Mouse (Mus musculus): ENCODE data around the gene Elf4. TPM values are rescaled to one million over a fixed set of nuclear protein-coding genes. Genes with fewer than 3 reads are reported as not detected.

The Elf4 gene
- polyA plus RNA-seq, 1 experiment from 2014 or later = 2.4 TPM

DNA sequence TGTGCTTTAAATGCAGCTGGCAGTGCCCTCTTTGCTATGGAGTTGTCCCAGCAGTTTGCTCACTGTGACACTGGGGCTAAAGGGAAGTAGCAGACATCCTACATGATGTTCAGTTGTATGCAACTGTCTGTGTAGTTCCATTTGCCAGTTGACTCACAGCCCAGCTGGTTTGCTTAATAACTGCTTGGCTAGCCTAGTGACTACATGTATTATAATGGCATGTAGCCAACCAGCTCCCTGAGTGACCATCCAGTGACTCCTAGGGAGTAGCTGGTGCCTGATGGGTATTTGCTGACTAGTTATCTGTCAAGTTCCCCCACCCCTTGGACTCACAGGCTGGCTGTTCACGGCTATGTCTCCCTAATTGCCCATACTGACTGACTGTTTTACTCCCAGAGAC, 39.3 kb downstream of the Elf4 start:
- DNase-seq (ENCODE audit: low spot score) (no peak), ATAC-seq (ENCODE audit: insufficient number of reproducible peaks, low FRiP score, low TSS enrichment, low read depth) (no peak)

DNA sequence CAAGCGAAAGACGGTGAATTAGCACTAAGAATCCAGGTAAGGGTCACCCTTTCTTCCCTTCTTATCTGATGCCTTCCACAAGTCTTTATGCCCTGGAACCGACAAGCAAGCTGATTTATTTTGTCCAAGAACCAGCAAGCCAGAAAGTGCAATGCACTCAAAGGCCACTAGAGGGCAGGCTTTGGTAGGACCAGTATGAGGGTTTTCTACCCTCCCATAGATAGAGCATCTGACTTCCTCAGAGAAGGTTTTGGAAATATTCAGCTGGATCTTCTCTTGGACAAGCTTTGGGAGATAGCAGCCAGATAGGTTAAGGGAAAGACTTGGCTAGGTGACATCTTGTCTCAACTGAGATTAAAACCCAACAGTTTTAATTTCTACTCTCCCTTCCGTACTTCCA, 39.9 kb downstream of the Elf4 start:
- H3K36me3 ChIP-seq (ENCODE audit: control insufficient read depth, insufficient read depth, low read length) = no peaks in the 10 kb centered on the region
- peak; percentile 75 for DNase-seq (ENCODE audit: low spot score)
- no peaks in the 10 kb centered on the region for H3K9me3 ChIP-seq (ENCODE audit: control insufficient read depth, low read length)
- H3K4me3 ChIP-seq (ENCODE audit: low read depth, low read length) = no peak overlapping the region
- no peak for ATAC-seq (ENCODE audit: insufficient number of reproducible peaks, low FRiP score, low TSS enrichment, low read depth)
- H3K27ac ChIP-seq (replicated peaks; ENCODE audit: low read depth, low read length) = no peak overlapping the region
- H3K4me2 ChIP-seq (ENCODE audit: low read depth, severe bottlenecking) = no peak overlapping the region
- H3K9ac ChIP-seq (ENCODE audit: low read length) = no peak overlapping the region
- H3K27me3 ChIP-seq (ENCODE audit: control insufficient read depth, insufficient read depth, low read length) = no peaks in the 10 kb centered on the region
- 38% methylated on average over 4 of the region's 4 CpGs for WGBS
- no peaks in the 10 kb centered on the region for H3K4me1 ChIP-seq (ENCODE audit: control insufficient read depth, insufficient read depth, low read length)

More for the DNA sequence above, 39.3 kb downstream of the Elf4 start:
- Histone ChIP-seq H3K9ac (ENCODE audit: low read length) (no peak overlapping the region), H3K4me3 (ENCODE audit: low read depth, low read length) (no peak overlapping the region), H3K9me3 (ENCODE audit: control insufficient read depth, low read length) (no peaks in the 10 kb centered on the region), H3K36me3 (ENCODE audit: control insufficient read depth, insufficient read depth, low read length) (no peaks in the 10 kb centered on the region), H3K27ac (replicated peaks; ENCODE audit: low read depth, low read length) (no peak overlapping the region), H3K4me2 (ENCODE audit: low read depth, severe bottlenecking) (no peak overlapping the region), H3K27me3 (ENCODE audit: control insufficient read depth, insufficient read depth, low read length) (no peaks in the 10 kb centered on the region), H3K4me1 (ENCODE audit: control insufficient read depth, insufficient read depth, low read length) (no peaks in the 10 kb centered on the region)
- WGBS = 61% methylated on average over 1 of the region's 1 CpGs

GRCm38 (mm10) chrX:48418417-48418816, 44.5 kb downstream of the Elf4 start:
- H3K4me2 ChIP-seq (ENCODE audit: low read depth, severe bottlenecking) = no peak overlapping the region

DNA sequence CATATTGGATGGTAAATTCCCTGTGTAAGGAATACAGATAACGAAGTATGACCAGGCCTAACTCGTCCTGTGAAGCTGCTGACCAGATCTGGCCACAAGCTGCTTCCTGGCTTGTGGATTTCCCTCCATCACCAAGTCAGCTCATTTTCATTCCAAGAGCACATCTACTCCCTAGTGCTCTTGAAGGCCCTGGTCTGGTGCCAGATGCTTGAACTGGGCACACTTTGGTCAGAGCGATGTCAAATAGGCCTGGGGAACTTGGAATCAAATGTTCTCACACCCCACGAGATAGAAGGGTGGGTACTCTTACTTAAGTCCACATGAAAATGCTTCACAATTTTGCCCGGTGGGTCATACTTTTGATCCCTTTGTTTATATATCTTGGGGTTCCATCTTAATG, 48.6 kb downstream of the Elf4 start:
- H3K9me3 ChIP-seq (ENCODE audit: control insufficient read depth, low read length) = no peaks in the 10 kb centered on the region
- 87% methylated on average over 5 of the region's 5 CpGs for WGBS
- H3K4me3 ChIP-seq (ENCODE audit: low read depth, low read length) = no peak overlapping the region
- H3K36me3 ChIP-seq (ENCODE audit: control insufficient read depth, insufficient read depth, low read length) = no peaks in the 10 kb centered on the region
- ATAC-seq (ENCODE audit: insufficient number of reproducible peaks, low FRiP score, low TSS enrichment, low read depth) = no peak
- H3K4me2 ChIP-seq (ENCODE audit: low read depth, severe bottlenecking) = no peak overlapping the region
- H3K27ac ChIP-seq (replicated peaks; ENCODE audit: low read depth, low read length) = no peak overlapping the region
- no peak overlapping the region for H3K9ac ChIP-seq (ENCODE audit: low read length)
- no peak for DNase-seq (ENCODE audit: low spot score)
- H3K27me3 ChIP-seq (ENCODE audit: control insufficient read depth, insufficient read depth, low read length) = peaks cover 2% of the 10 kb centered on the region; the same call in 1 of the 2 replicates
- H3K4me1 ChIP-seq (ENCODE audit: control insufficient read depth, insufficient read depth, low read length) = no peaks in the 10 kb centered on the region

More at GRCm38 (mm10) chrX:48418417-48418816, 44.5 kb downstream of the Elf4 start:
- 78% methylated on average over 2 of the region's 2 CpGs for WGBS
- Histone ChIP-seq H3K4me3 (ENCODE audit: low read depth, low read length) (no peak overlapping the region), H3K9me3 (ENCODE audit: control insufficient read depth, low read length) (no peaks in the 10 kb centered on the region), H3K4me1 (ENCODE audit: control insufficient read depth, insufficient read depth, low read length) (no peaks in the 10 kb centered on the region), H3K36me3 (ENCODE audit: control insufficient read depth, insufficient read depth, low read length) (no peaks in the 10 kb centered on the region), H3K9ac (ENCODE audit: low read length) (no peak overlapping the region), H3K27me3 (ENCODE audit: control insufficient read depth, insufficient read depth, low read length) (no peaks in the 10 kb centered on the region), H3K27ac (replicated peaks; ENCODE audit: low read depth, low read length) (no peak overlapping the region)
- DNase-seq (ENCODE audit: low spot score) (no peak), ATAC-seq (ENCODE audit: insufficient number of reproducible peaks, low FRiP score, low TSS enrichment, low read depth) (no peak)

GRCm38 (mm10) chrX:48412629-48413028, 50.3 kb downstream of the Elf4 start:
- Histone ChIP-seq H3K4me3 (ENCODE audit: low read depth, low read length) (no peak overlapping the region), H3K9ac (ENCODE audit: low read length) (no peak overlapping the region), H3K4me2 (ENCODE audit: low read depth, severe bottlenecking) (no peak overlapping the region), H3K27ac (replicated peaks; ENCODE audit: low read depth, low read length) (no peak overlapping the region), H3K36me3 (ENCODE audit: control insufficient read depth, insufficient read depth, low read length) (no peaks in the 10 kb centered on the region), H3K4me1 (ENCODE audit: control insufficient read depth, insufficient read depth, low read length) (no peaks in the 10 kb centered on the region), H3K27me3 (ENCODE audit: control insufficient read depth, insufficient read depth, low read length) (peaks cover 2% of the 10 kb centered on the region; the same call in 1 of the 2 replicates), H3K9me3 (ENCODE audit: control insufficient read depth, low read length) (no peaks in the 10 kb centered on the region)
- 83% methylated on average over 6 of the region's 6 CpGs for WGBS
- no peak for DNase-seq (ENCODE audit: low spot score)
- ATAC-seq (ENCODE audit: insufficient number of reproducible peaks, low FRiP score, low TSS enrichment, low read depth) = no peak

- DNase-seq (ENCODE audit: low spot score) (no peak), ATAC-seq (ENCODE audit: insufficient number of reproducible peaks, low FRiP score, low TSS enrichment, low read depth) (peak; percentile 29; the same call in 1 of the 2 replicates)
- Histone ChIP-seq H3K27ac (replicated peaks; ENCODE audit: low read depth, low read length) (no peak overlapping the region), H3K9ac (ENCODE audit: low read length) (no peak overlapping the region), H3K9me3 (ENCODE audit: control insufficient read depth, low read length) (no peaks in the 10 kb centered on the region), H3K4me1 (ENCODE audit: control insufficient read depth, insufficient read depth, low read length) (no peaks in the 10 kb centered on the region), H3K36me3 (ENCODE audit: control insufficient read depth, insufficient read depth, low read length) (no peaks in the 10 kb centered on the region), H3K4me2 (ENCODE audit: low read depth, severe bottlenecking) (no peak overlapping the region; the same call in 1 of the 2 replicates), H3K4me3 (ENCODE audit: low read depth, low read length) (peak overlapping the region; percentile 34; the same call in 1 of the 2 replicates), H3K27me3 (ENCODE audit: control insufficient read depth, insufficient read depth, low read length) (peaks cover 2% of the 10 kb centered on the region; the same call in 1 of the 2 replicates)
- 21% methylated on average over 7 of the region's 7 CpGs for WGBS
These were observed 52.5 kb downstream of the Elf4 start for GRCm38 (mm10) chrX:48410388-48410776.

DNA sequence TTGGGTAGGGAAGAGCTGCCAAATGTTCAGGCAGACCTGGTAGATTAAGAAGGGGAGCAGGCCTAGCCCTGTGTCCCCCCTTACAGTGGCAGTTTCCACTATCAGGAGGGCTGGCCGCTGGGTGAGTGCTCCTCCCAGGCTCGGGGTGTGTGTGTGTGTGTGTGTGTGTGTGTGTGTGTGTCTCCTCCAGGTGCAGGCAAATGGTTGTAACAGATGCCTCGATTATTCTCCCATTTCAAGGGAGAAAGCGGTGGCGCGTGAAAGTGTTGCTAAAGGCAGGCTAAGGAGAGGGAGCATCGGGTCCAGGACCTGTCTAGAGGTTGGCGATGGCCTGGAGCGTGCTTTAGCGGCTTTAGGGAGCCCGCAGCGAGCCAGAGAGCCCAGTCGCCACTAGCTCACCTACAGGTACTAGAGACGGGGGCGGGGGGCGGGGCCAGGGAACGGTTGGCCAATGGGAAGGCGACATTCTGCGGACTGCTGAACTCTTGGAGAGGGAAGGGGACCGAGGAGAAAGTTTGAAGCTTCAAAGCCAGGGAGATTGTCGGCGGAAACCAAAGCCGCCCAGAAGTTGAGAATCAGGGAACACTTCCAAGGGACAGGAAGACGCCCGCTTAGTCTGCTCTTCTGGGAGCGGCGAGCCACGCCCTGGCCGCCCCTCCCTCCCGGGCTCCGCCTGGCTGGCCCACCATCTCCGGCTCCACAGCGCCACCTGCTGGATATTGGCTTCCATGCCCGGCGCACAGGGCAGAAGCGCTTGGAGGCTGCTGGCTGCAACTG, 53.1 kb downstream of the Elf4 start:
- peak overlapping the region; percentile 39 for H3K4me2 ChIP-seq (ENCODE audit: low read depth, severe bottlenecking)
- H3K9ac ChIP-seq (ENCODE audit: low read length) = no peak overlapping the region
- WGBS = 14% methylated on average over 33 of the region's 36 CpGs
- H3K9me3 ChIP-seq (ENCODE audit: control insufficient read depth, low read length) = no peaks in the 10 kb centered on the region
- H3K27me3 ChIP-seq (ENCODE audit: control insufficient read depth, insufficient read depth, low read length) = peaks cover 2% of the 10 kb centered on the region; the same call in 1 of the 2 replicates
- peak overlapping the region; percentile 34 for H3K4me3 ChIP-seq (ENCODE audit: low read depth, low read length)
- DNase-seq (ENCODE audit: low spot score) = peak; percentile 89
- no peak overlapping the region for H3K27ac ChIP-seq (replicated peaks; ENCODE audit: low read depth, low read length)
- no peaks in the 10 kb centered on the region for H3K4me1 ChIP-seq (ENCODE audit: control insufficient read depth, insufficient read depth, low read length)
- peak; percentile 88 for ATAC-seq (ENCODE audit: insufficient number of reproducible peaks, low FRiP score, low TSS enrichment, low read depth)
- H3K36me3 ChIP-seq (ENCODE audit: control insufficient read depth, insufficient read depth, low read length) = no peaks in the 10 kb centered on the region

DNA sequence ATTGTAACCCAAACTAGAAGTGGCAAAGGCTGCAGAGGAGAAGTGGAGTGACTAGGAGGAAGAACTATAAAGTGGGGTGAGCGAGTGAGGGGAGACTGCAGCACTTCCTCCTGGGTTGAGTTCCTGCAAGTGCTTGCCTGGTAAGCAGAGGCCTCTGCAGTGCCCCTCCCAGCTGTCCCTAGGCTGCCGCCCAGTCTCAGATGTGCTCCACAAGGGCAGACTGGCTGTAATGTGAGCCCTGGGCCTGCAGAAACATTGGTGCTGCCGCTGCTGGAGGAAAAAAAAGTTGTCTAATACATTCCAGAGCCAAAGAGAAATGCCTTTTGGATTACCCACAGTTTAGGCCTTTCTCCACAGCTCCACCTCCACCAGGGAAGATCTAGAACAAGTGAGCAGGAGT, 57.8 kb downstream of the Elf4 start:
- H3K4me1 ChIP-seq (ENCODE audit: control insufficient read depth, insufficient read depth, low read length) = no peaks in the 10 kb centered on the region
- 33% methylated on average over 3 of the region's 3 CpGs for WGBS
- no peaks in the 10 kb centered on the region for H3K27me3 ChIP-seq (ENCODE audit: control insufficient read depth, insufficient read depth, low read length)
- peak overlapping the region; percentile 52; the same call in 1 of the 2 replicates for H3K27ac ChIP-seq (replicated peaks; ENCODE audit: low read depth, low read length)
- 0 out of 2 replicates have a peak, but pooled peaks cover 3% of the 10 kb centered on the region for H3K36me3 ChIP-seq (ENCODE audit: control insufficient read depth, insufficient read depth, low read length)
- peak; percentile 66; the same call in 1 of the 2 replicates for ATAC-seq (ENCODE audit: insufficient number of reproducible peaks, low FRiP score, low TSS enrichment, low read depth)
- H3K9me3 ChIP-seq (ENCODE audit: control insufficient read depth, low read length) = no peaks in the 10 kb centered on the region
- no peak overlapping the region for H3K4me2 ChIP-seq (ENCODE audit: low read depth, severe bottlenecking)
- DNase-seq (ENCODE audit: low spot score) = peak; percentile 51
- H3K4me3 ChIP-seq (ENCODE audit: low read depth, low read length) = no peak overlapping the region
- H3K9ac ChIP-seq (ENCODE audit: low read length) = no peak overlapping the region

All from limb, embryonic 11.5 days (tissue).